Mouse (Mus musculus) intestine, embryonic 16.5 days (tissue): ENCODE measurements around the gene Agpat4. TPM values are rescaled to one million over a fixed set of nuclear protein-coding genes. Genes with fewer than 3 reads are reported as not detected.

ENCODE experiments used
- ATAC-seq: fragments of 200-750 bp; cut with Nextera tagmentation; 2 replicates; pipeline ENCODE4 v1.8.0; 2017; ENCODE audit warnings: moderate TSS enrichment, moderate library complexity
- H3K27ac ChIP-seq: fragments of 300-500 bp; sonication (generic); 2 replicates; pipeline ENCODE4 v1.5.1; 2014; ENCODE audit warnings: mild to moderate bottlenecking, low read length
- H3K27me3 ChIP-seq: fragments of 300-500 bp; sonication (generic); replicated peaks from 2 replicates; pipeline ENCODE4 v1.6.1; 2014; ENCODE audit warnings: low read length, control low read depth, mixed read lengths; ENCODE audit not compliant: control insufficient read depth, insufficient read depth
- H3K36me3 ChIP-seq: fragments of 300-500 bp; sonication (generic); 2 replicates; pipeline ENCODE4 v1.6.1; 2014; ENCODE audit warnings: low read length, control low read depth; ENCODE audit not compliant: control insufficient read depth, insufficient read depth
- H3K4me1 ChIP-seq: fragments of 300-500 bp; sonication (generic); 2 replicates; pipeline ENCODE4 v1.6.1; 2014; ENCODE audit warnings: low read length, control low read depth, mixed read lengths; ENCODE audit not compliant: control insufficient read depth, insufficient read depth
- H3K4me2 ChIP-seq: fragments of 300-500 bp; sonication (generic); 2 replicates; pipeline ENCODE4 v1.6.1; 2014; ENCODE audit warnings: low read depth, low read length, control low read depth
- H3K4me3 ChIP-seq: fragments of 300-500 bp; sonication (generic); 2 replicates; pipeline ENCODE4 v1.5.1; 2014; ENCODE audit warnings: mild to moderate bottlenecking, low read length
- H3K9ac ChIP-seq: fragments of 300-500 bp; sonication (generic); 2 replicates; pipeline ENCODE4 v1.6.1; 2014; ENCODE audit warnings: low read depth, low read length
- H3K9me3 ChIP-seq: fragments of 300-500 bp; sonication (generic); 2 replicates; pipeline ENCODE4 v1.6.1; 2016; ENCODE audit warnings: low read length, control low read depth; ENCODE audit not compliant: control insufficient read depth
- WGBS: fragments of 180-500 bp; shearing (Covaris S2); extraction: QIAGEN DNeasy Blood & Tissue Kit; methylation state at CpG from one replicate; pipeline ENCODE4 v1.1.7; 2014; 5-methylcytosine and 5-hydroxymethylcytosine counted together
- polyA plus RNA-seq: library from polyadenylated mRNA; unstranded; fragments of >200 nt; fragmentation: Nextera tagmentation; extraction: Ambion mirVana; gene quantifications from 2 replicates; pipeline ENCODE4 v1.2.1, GENCODE M21; 2015

Gene Agpat4
- polyA plus RNA-seq, 1 experiment from 2014 or later = 19.2 TPM

DNA sequence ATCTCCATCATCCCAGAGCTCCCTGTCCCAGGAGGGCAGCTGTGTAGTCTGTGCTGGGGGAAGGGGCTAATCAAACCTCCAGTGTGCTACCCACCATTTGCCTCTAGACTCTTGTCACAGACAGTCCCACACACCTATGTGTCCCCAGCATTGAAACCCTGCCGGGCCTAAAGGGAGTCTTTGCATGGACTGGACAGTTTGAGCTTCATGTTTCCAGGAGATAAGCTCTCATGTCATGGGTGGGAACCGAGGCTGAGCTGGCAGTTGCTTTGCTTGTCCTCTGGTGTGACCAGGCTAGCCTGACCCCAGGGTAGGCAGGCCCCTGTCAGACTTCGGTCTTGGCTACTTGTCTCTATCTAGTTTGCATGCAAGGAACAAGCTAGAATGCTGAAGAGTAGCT is 87.7 kb downstream of the Agpat4 start:
- no peak overlapping the region for H3K9ac ChIP-seq
- H3K4me2 ChIP-seq = no peak overlapping the region
- peak; percentile 2; the same call in 1 of the 2 replicates for ATAC-seq
- no peaks in the 10 kb centered on the region for H3K27me3 ChIP-seq
- peaks cover 47% of the 10 kb centered on the region for H3K4me1 ChIP-seq
- no peaks in the 10 kb centered on the region for H3K9me3 ChIP-seq
- H3K4me3 ChIP-seq = no peak overlapping the region
- H3K27ac ChIP-seq = peak overlapping the region; percentile 51
- H3K36me3 ChIP-seq = no peaks in the 10 kb centered on the region
- WGBS = 57% methylated on average over 3 of the region's 3 CpGs

DNA sequence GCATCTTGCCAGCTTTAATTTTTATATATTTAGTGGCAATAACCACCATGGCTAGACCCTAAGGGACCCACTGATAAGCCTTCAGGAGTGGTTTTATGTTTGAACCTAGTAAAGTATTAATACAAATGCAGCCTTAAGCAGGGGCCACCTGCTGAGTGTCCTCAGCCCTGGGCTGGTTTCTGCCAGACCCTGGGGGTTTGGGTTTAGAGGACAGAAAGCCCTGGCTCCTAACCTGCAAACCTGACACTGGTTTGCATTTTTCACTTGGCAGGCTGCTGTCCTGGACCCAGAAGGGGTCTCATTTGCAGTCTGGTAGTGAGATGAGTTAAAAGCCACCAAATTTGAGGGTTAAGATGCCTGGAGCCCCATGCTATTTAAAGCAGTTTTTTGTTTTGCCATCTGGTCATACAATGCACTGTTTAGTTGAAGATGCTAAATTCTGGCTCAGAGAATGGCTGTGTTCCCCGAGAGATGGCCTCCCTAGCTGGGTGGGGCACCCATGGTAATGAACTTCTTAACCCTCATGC is 88.6 kb downstream of the Agpat4 start:
- H3K9ac ChIP-seq = no peak overlapping the region
- H3K27me3 ChIP-seq = no peaks in the 10 kb centered on the region
- H3K27ac ChIP-seq = no peak overlapping the region
- H3K4me3 ChIP-seq = no peak overlapping the region
- H3K9me3 ChIP-seq = no peaks in the 10 kb centered on the region
- no peak for ATAC-seq
- H3K4me1 ChIP-seq = peaks cover 47% of the 10 kb centered on the region
- H3K36me3 ChIP-seq = no peaks in the 10 kb centered on the region
- WGBS = 20% methylated on average over 1 of the region's 1 CpGs
- H3K4me2 ChIP-seq = no peak overlapping the region

DNA sequence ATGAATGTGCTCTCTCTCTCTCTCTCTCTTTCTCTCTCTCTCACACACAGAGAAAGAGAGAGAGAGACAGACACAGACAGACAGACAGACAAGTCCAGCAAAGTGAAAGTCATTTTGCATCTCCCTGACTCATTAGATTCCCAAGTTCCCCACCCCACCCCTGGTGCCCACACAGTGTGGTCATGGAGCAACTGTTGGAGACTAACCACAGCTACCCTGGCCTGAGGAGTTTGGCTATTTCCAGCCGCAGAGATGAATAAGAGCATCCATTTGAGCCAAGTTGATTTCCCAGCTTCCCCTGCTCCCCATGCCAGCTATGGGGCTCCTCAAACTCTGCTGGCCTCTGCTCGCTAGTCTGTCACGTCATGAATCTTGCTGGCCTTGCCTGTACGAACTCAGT is 91.0 kb downstream of the Agpat4 start:
- no peak overlapping the region for H3K27ac ChIP-seq
- 84% methylated on average over 4 of the region's 4 CpGs for WGBS
- no peaks in the 10 kb centered on the region for H3K27me3 ChIP-seq
- H3K4me2 ChIP-seq = no peak overlapping the region
- H3K4me3 ChIP-seq = no peak overlapping the region
- peaks cover 41% of the 10 kb centered on the region for H3K4me1 ChIP-seq
- H3K9me3 ChIP-seq = no peaks in the 10 kb centered on the region
- ATAC-seq = no peak
- H3K9ac ChIP-seq = no peak overlapping the region
- H3K36me3 ChIP-seq = no peaks in the 10 kb centered on the region

DNA sequence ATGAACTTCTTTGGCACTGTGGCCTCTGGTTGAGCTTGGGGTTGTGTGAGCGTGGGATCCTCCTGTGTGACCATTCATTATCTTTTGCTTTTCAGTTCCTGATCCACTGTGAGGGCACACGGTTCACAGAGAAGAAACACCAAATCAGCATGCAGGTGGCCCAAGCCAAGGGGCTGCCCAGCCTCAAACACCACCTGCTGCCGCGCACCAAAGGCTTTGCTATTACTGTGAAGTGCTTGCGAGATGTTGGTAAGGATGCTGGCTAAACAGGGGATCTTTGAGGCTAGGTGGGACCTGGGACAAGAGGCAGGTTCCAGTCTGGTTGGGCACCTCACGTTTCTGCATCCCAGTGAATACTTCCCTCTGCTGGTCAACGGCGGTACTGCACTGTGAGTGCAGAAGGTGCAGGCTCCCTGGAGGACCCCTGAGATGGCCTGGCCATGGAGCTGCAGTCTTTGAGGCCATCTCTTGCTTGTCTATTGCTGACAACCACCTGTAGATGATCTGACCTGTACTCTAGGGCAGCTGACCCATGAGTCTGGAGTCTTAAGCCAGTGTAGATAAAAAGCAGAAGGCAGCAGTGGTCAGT is 92.1 kb downstream of the Agpat4 start:
- no peaks in the 10 kb centered on the region for H3K9me3 ChIP-seq
- WGBS = 33% methylated on average over 8 of the region's 8 CpGs
- no peak overlapping the region for H3K4me2 ChIP-seq
- no peak overlapping the region for H3K27ac ChIP-seq
- ATAC-seq = peak; percentile 41; the same call in 1 of the 2 replicates
- H3K4me3 ChIP-seq = no peak overlapping the region
- H3K27me3 ChIP-seq = no peaks in the 10 kb centered on the region
- H3K9ac ChIP-seq = no peak overlapping the region
- peaks cover 30% of the 10 kb centered on the region for H3K4me1 ChIP-seq
- H3K36me3 ChIP-seq = no peaks in the 10 kb centered on the region; the same call in 1 of the 2 replicates

DNA sequence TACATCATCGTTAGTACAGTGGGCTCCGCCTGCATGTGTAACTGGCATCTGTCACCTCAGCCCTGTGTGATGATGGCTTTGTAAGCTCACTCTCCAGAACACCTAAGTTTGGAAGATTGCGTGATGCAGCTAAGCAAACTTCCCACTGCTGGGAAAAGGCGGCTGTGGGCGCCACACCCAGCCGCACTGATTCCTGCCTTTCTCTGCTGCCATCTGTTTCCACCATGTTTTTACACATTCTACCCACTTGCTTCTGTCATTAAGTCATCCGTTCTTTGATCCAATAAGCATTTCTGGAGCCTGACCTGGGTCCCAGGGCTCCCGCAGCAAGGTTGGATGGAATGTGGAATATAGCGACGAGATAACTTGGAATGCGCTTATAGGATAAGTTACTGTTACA is 93.4 kb downstream of the Agpat4 start:
- H3K9me3 ChIP-seq = no peaks in the 10 kb centered on the region
- H3K27ac ChIP-seq = no peak overlapping the region
- no peak overlapping the region for H3K4me2 ChIP-seq
- H3K9ac ChIP-seq = no peak overlapping the region
- H3K4me1 ChIP-seq = peaks cover 19% of the 10 kb centered on the region
- H3K27me3 ChIP-seq = no peaks in the 10 kb centered on the region
- no peaks in the 10 kb centered on the region; the same call in 1 of the 2 replicates for H3K36me3 ChIP-seq
- no peak for ATAC-seq
- WGBS = 94% methylated on average over 11 of the region's 11 CpGs
- H3K4me3 ChIP-seq = no peak overlapping the region

DNA sequence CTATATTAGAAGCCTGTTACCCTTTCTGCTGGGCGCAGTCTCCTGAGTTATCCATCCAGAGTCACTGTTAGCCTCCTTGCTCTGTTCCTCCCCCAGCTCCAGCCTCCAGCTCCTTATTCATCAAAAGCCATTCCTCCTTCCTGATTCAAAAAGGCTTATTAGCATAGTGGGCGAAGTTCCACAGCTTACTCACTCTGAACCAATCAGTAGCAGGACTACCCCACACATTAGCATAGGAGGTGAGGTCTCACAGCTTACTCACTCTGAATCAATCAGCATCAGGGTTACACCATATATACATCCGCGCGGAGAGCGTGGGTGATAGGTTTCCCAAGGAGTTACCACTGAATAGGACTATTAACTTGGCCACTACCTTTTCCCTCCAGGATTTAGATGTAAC is 93.8 kb downstream of the Agpat4 start:
- ATAC-seq = no peak
- Histone ChIP-seq H3K36me3 (no peaks in the 10 kb centered on the region; the same call in 1 of the 2 replicates), H3K9me3 (no peaks in the 10 kb centered on the region), H3K9ac (no peak overlapping the region), H3K4me1 (peaks cover 14% of the 10 kb centered on the region), H3K27me3 (no peaks in the 10 kb centered on the region), H3K27ac (no peak overlapping the region), H3K4me3 (no peak overlapping the region), H3K4me2 (no peak overlapping the region)
- WGBS = 87% methylated on average over 6 of the region's 6 CpGs

DNA sequence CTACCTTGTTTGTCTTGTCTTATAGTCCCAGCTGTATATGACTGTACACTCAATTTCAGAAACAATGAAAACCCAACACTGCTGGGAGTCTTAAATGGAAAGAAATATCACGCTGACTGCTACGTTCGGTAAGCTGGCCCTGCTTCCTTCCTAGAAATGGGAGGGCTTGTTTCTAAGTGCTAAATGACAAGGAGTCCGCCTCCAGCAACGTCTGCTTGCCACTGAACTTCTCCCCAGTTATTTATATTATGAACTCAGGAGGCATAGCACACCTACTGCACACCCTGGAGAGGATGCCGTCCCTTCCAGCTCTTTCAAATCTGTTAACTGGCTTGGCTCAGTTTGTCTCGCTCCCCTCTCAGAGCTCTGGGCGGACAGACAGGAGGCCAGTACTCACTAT is 94.9 kb downstream of the Agpat4 start:
- H3K9me3 ChIP-seq = no peaks in the 10 kb centered on the region
- peaks cover 3% of the 10 kb centered on the region for H3K36me3 ChIP-seq
- no peak overlapping the region for H3K27ac ChIP-seq
- H3K4me2 ChIP-seq = no peak overlapping the region
- peaks cover 6% of the 10 kb centered on the region for H3K4me1 ChIP-seq
- ATAC-seq = no peak
- 78% methylated on average over 8 of the region's 8 CpGs for WGBS
- H3K9ac ChIP-seq = no peak overlapping the region
- H3K27me3 ChIP-seq = no peaks in the 10 kb centered on the region
- no peak overlapping the region for H3K4me3 ChIP-seq

DNA sequence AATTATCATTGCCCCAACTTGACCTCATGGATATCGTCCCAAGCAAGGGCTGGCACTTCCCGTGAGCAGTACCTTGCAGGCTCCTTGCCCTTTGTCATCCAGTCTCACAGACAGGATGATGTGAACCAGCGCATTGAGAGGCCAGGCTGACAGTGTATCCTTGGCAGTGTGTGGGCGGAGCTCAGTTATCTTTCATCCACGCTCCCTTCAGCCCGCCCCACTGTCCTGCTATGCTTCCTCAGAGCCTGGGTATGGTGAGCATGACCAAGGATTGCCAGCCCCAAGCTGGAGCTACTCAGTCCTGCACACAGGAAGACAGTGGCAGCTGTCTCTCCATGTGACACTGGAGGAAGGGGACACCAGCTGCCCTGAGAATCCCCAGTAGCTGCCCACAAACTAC is 97.7 kb downstream of the Agpat4 start:
- 63% methylated on average over 6 of the region's 6 CpGs for WGBS
- H3K36me3 ChIP-seq = peaks cover 4% of the 10 kb centered on the region

DNA sequence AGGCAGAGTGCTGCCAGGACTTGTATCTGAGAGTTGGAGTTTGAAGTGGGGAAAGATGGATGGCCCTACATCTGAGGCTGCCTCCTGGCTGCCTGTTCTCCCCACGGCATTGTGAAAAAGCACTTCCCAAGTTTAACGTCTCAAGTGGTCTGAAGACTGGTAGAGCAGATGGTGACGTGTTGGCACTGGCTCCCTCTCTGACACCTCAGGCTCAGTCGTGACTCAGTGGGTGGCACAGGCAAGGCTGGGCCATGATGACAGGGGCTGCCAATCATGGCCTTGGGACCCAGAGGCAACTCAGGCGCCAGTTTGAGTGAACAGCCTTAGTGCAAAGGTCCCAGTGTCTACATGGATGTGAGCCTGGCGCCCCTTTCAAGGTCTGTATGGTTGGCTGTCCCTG is 103.4 kb downstream of the Agpat4 start:
- no peak for ATAC-seq

More for the DNA sequence above, 97.7 kb downstream of the Agpat4 start:
- no peak for ATAC-seq
- Histone ChIP-seq H3K4me1 (no peaks in the 10 kb centered on the region), H3K27me3 (no peaks in the 10 kb centered on the region), H3K27ac (no peak overlapping the region), H3K9me3 (no peaks in the 10 kb centered on the region), H3K4me3 (no peak overlapping the region), H3K4me2 (no peak overlapping the region), H3K9ac (no peak overlapping the region)

DNA sequence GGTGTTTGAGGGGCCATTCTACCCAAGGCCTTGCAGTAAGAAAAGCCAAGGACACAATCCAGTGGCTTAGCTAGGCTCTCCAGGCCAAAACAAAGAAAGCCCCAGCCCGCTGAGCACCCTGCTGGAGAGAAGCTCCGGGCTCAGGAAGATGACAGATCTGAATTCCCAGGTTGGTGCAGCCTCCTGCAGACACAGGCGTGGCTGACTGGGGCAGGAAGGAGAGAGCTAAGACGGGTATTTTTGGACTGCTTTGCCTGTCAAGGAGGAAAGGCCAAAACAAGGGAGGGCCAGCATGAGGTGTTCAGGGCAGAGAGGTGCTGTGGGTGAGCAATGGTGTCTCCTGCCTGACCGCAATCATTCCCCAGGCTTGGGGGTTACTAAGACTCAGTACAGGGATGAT is 105.2 kb downstream of the Agpat4 start:
- Histone ChIP-seq H3K27me3 (no peaks in the 10 kb centered on the region), H3K9ac (no peak overlapping the region), H3K9me3 (no peaks in the 10 kb centered on the region), H3K4me2 (no peak overlapping the region), H3K36me3 (peaks cover 7% of the 10 kb centered on the region), H3K4me3 (no peak overlapping the region), H3K4me1 (no peaks in the 10 kb centered on the region), H3K27ac (no peak overlapping the region)
- no peak for ATAC-seq
- 58% methylated on average over 5 of the region's 5 CpGs for WGBS

More for the DNA sequence above, 103.4 kb downstream of the Agpat4 start:
- 62% methylated on average over 6 of the region's 6 CpGs for WGBS
- H3K27ac ChIP-seq = no peak overlapping the region
- H3K9me3 ChIP-seq = no peaks in the 10 kb centered on the region
- no peak overlapping the region for H3K9ac ChIP-seq
- H3K4me2 ChIP-seq = no peak overlapping the region
- no peaks in the 10 kb centered on the region for H3K27me3 ChIP-seq
- H3K4me1 ChIP-seq = no peaks in the 10 kb centered on the region
- H3K36me3 ChIP-seq = peaks cover 10% of the 10 kb centered on the region
- H3K4me3 ChIP-seq = no peak overlapping the region
